Mouse (Mus musculus) layer of hippocampus, adult 18-20 months (tissue): Measurements from ENCODE around the gene Rangrf. TPM values are rescaled to one million over a fixed set of nuclear protein-coding genes. Genes with fewer than 3 reads are reported as not detected.
"Not testable (repeated sequence)": the region's sequence is repeated elsewhere in the genome, so short reads cannot be mapped to it uniquely, and the experiment has no call there.

Source experiments
- DNase-seq, 2 experiments: peaks; one replicate each; pipeline ENCODE4 v3.0.0; 2022; ENCODE audit warnings: low spot score in 2 of 2
- long read RNA-seq: library from polyadenylated mRNA; stranded (forward); transcript quantifications from one replicate; pipeline ENCODE4 v2.0.0, GENCODE M21; 2021
- total RNA-seq, 2 experiments: library from RNA; stranded (reverse); gene quantifications; 2 replicates each; pipeline ENCODE4 v1.2.3; 2021

Rangrf gene
- 10 to 100 TPM; 16.9 to 19.4 TPM for total RNA-seq
- long read RNA-seq, partial matches to known transcripts = 0 of 7 reads
- long read RNA-seq, other reads (novel, unspliced or antisense) = 1 of 7 reads

- DNase-seq = no peak
These were observed at the start of gene Rangrf for GRCm38 (mm10) chr11:68975085-68975484. Gene Rangrf (minus strand): TSS chr11:68975185.

GRCm38 (mm10) chr11:69020691-69021090, 45.7 kb upstream of the Rangrf start:
- DNase-seq = no peak

- DNase-seq = no peak
These were observed 41.8 kb upstream of the Rangrf start for GRCm38 (mm10) chr11:69016755-69017154.

GRCm38 (mm10) chr11:69015644-69016441, 40.9 kb upstream of the Rangrf start, which contains the start of gene Ctc1:
Gene Ctc1 (plus strand): TSS chr11:69015911.
- DNase-seq = peak; percentile 89 to 92

GRCm38 (mm10) chr11:69012071-69012601, 37.2 kb upstream of the Rangrf start:
- DNase-seq = peak; percentile 82 to 92

- DNase-seq = not testable (repeated sequence)
These were observed 36.5 kb upstream of the Rangrf start for GRCm38 (mm10) chr11:69011445-69011844.

GRCm38 (mm10) chr11:69010400-69011323, 35.7 kb upstream of the Rangrf start:
- no peak for DNase-seq

GRCm38 (mm10) chr11:69009508-69009907, 34.5 kb upstream of the Rangrf start:
- no peak for DNase-seq

- peak; percentile 88 to 93 for DNase-seq
These were observed 33.5 kb upstream of the Rangrf start, which contains the start of gene Pfas for GRCm38 (mm10) chr11:69008182-69009121. Gene Pfas (minus strand): TSS chr11:69008460.

GRCm38 (mm10) chr11:69006575-69006974, 31.6 kb upstream of the Rangrf start:
- DNase-seq = not testable (repeated sequence)

GRCm38 (mm10) chr11:69005193-69005592, 30.2 kb upstream of the Rangrf start:
- DNase-seq = peak in 1 of 2 experiments; percentile 35

- no peak for DNase-seq
These were observed 28.6 kb upstream of the Rangrf start for GRCm38 (mm10) chr11:69003592-69003991.

- DNase-seq = not testable (repeated sequence)
These were observed 27.8 kb upstream of the Rangrf start for GRCm38 (mm10) chr11:69002782-69003181.

- no peak for DNase-seq
These were observed 22.1 kb upstream of the Rangrf start for GRCm38 (mm10) chr11:68997080-68997479.

- no peak for DNase-seq
These were observed 19.4 kb upstream of the Rangrf start for GRCm38 (mm10) chr11:68994377-68994776.

- no peak for DNase-seq
These were observed 18.1 kb upstream of the Rangrf start for GRCm38 (mm10) chr11:68993122-68993521.

GRCm38 (mm10) chr11:68988341-68988740, 13.4 kb upstream of the Rangrf start:
- DNase-seq = no peak

- DNase-seq = no peak
These were observed 12.4 kb upstream of the Rangrf start for GRCm38 (mm10) chr11:68987365-68987882.

- peak; percentile 44 to 66 for DNase-seq
These were observed 7.8 kb upstream of the Rangrf start for GRCm38 (mm10) chr11:68982639-68983369.
